Mouse (Mus musculus) 3T3-L1 (cell line): Measurements from ENCODE around the gene Uap1l1.

ENCODE experiments used
- DNase-seq: peaks from one replicate; pipeline ENCODE4 v3.0.0-alpha.2; 2015; ENCODE audit warnings: low read depth, low spot score

Uap1l1 gene

GRCm38 (mm10) chr2:25318971-25319773 is 46.3 kb downstream of the Uap1l1 start, which contains the start of gene Grin1:
Gene Grin1 (minus strand): TSS chr2:25319187.
- DNase-seq = no peak

- DNase-seq = no peak
Observed at GRCm38 (mm10) chr2:25318119-25318966, 47.1 kb downstream of the Uap1l1 start.

GRCm38 (mm10) chr2:25311491-25311891 is 54.0 kb downstream of the Uap1l1 start:
- DNase-seq = no peak

GRCm38 (mm10) chr2:25310969-25311368 is 54.5 kb downstream of the Uap1l1 start:
- no peak for DNase-seq

GRCm38 (mm10) chr2:25310180-25310579 is 55.3 kb downstream of the Uap1l1 start:
- no peak for DNase-seq
